Mouse (Mus musculus) megakaryocyte, embryonic 14.5 days (primary cell): Measurements from ENCODE around the gene Slc15a1.

Experiments
- FLI1 ChIP-seq: IDR thresholded peaks from 2 replicates; pipeline ENCODE4 v1.6.1; 2012; ENCODE audit warnings: low read length, inconsistent platforms, mixed read lengths
- GATA1 ChIP-seq: IDR thresholded peaks from 3 replicates; pipeline ENCODE4 v1.6.1; 2012; ENCODE audit warnings: mixed read lengths, low read length, inconsistent platforms, borderline replicate concordance

GRCm38 (mm10) chr14:121450504-121451423 is 54.3 kb downstream of the Slc15a1 start:
- TF ChIP-seq GATA1: no peak
- TF ChIP-seq FLI1: no peak
